Mouse (Mus musculus) spleen, adult 2 months (tissue): Measurements from ENCODE around the gene Spcs3. TPM values are rescaled to one million over a fixed set of nuclear protein-coding genes. Genes with fewer than 3 reads are reported as not detected.

Experiments used
- DNase-seq, 2 experiments: peaks; one replicate each; pipeline versions ENCODE4 v3.0.0 to v3.0.0-alpha.2; 2012 to 2021; ENCODE audit warnings: low spot score in 2 of 2, low read depth in 1 of 2
- H3K27ac ChIP-seq: fragments of 200-500 bp; 2 replicates; pipeline ENCODE4 v1.5.1; 2012; ENCODE audit warnings: low read length, inconsistent platforms; ENCODE audit not compliant: insufficient read depth
- H3K27me3 ChIP-seq: fragments of 200-500 bp; 2 replicates; pipeline ENCODE4 v1.6.1; 2012; ENCODE audit warnings: mild to moderate bottlenecking, moderate library complexity, low read length, inconsistent platforms; ENCODE audit not compliant: control insufficient read depth, insufficient read depth
- H3K36me3 ChIP-seq: fragments of 200-500 bp; 2 replicates; pipeline ENCODE4 v1.6.1; 2012; ENCODE audit warnings: mild to moderate bottlenecking, low read length, inconsistent platforms; ENCODE audit not compliant: control insufficient read depth, insufficient read depth
- H3K4me1 ChIP-seq: fragments of 200-500 bp; 2 replicates; pipeline ENCODE4 v1.6.1; 2011; ENCODE audit warnings: inconsistent platforms; ENCODE audit not compliant: control insufficient read depth, insufficient read depth, insufficient read length
- H3K4me3 ChIP-seq: fragments of 200-500 bp; 2 replicates; pipeline ENCODE4 v1.5.1; 2011; ENCODE audit warnings: mild to moderate bottlenecking, inconsistent platforms; ENCODE audit not compliant: insufficient read depth, insufficient read length; ENCODE audit errors: extremely low read depth
- CTCF ChIP-seq: fragments of 200-500 bp; IDR thresholded peaks from 2 replicates; pipeline ENCODE4 v1.5.1; 2011; ENCODE audit warnings: mild to moderate bottlenecking, inconsistent platforms; ENCODE audit not compliant: insufficient read depth, insufficient read length, insufficient replicate concordance; ENCODE audit errors: extremely low read depth
- POLR2A ChIP-seq: fragments of 200-500 bp; IDR thresholded peaks from 2 replicates; pipeline ENCODE4 v1.6.1; 2011; ENCODE audit warnings: low read depth, low read length, inconsistent platforms
- WGBS: fragments of 180-500 bp; shearing (Covaris S2); methylation state at CpG from one replicate; pipeline ENCODE4 v1.1.7; 2018; 5-methylcytosine and 5-hydroxymethylcytosine counted together
- polyA plus RNA-seq: library from polyadenylated mRNA; depleted of rRNA; stranded (reverse); fragments of >200 nt; gene quantifications from 2 replicates; pipeline ENCODE4 v1.2.3, GENCODE M21; 2012; rRNA removed

The Spcs3 gene
- 7.4 and 8.4 TPM in 2 replicates for polyA plus RNA-seq

- Histone ChIP-seq H3K27ac (peak within 1 kb of the TSS; percentile 90), H3K4me3 (peak within 1 kb of the TSS; percentile 99), H3K4me1 (peaks cover 2% of the 10 kb centered on the region; the same call in 1 of the 2 replicates), H3K27me3 (no peaks in the 10 kb centered on the region), H3K36me3 (peaks cover 4% of the 10 kb centered on the region; the same call in 1 of the 2 replicates)
- DNase-seq = peak; percentile 88 to 93
- TF ChIP-seq CTCF (no peak), POLR2A (peak; percentile 63)
- under 1% methylated on average over 83 of the region's 89 CpGs for WGBS
Measured at GRCm38 (mm10) chr8:54529382-54530296, at the start of gene Spcs3, which contains the start of gene Asb5. Gene Spcs3, minus strand, starts transcription at chr8:54529998. Gene Asb5, plus strand, starts transcription at chr8:54529580.

GRCm38 (mm10) chr8:54570618-54571609, 41.1 kb upstream of the Spcs3 start:
- H3K36me3 ChIP-seq = no peaks in the 10 kb centered on the region
- H3K27me3 ChIP-seq = no peaks in the 10 kb centered on the region
- H3K4me3 ChIP-seq = no peak overlapping the region
- no peak overlapping the region for H3K27ac ChIP-seq
- TF ChIP-seq CTCF (no peak), POLR2A (no peak)
- DNase-seq = no peak
- 80% methylated on average over 15 of the region's 15 CpGs for WGBS
- no peaks in the 10 kb centered on the region for H3K4me1 ChIP-seq

- no peak for DNase-seq
- H3K36me3 ChIP-seq = no peaks in the 10 kb centered on the region
- WGBS = 84% methylated on average over 2 of the region's 2 CpGs
- no peaks in the 10 kb centered on the region for H3K27me3 ChIP-seq
- no peaks in the 10 kb centered on the region for H3K4me1 ChIP-seq
- H3K4me3 ChIP-seq = no peak overlapping the region
- no peak overlapping the region for H3K27ac ChIP-seq
- TF ChIP-seq POLR2A (no peak), CTCF (no peak)
Measured at GRCm38 (mm10) chr8:54567168-54567567, 37.4 kb upstream of the Spcs3 start.

GRCm38 (mm10) chr8:54565603-54566260, 35.9 kb upstream of the Spcs3 start:
- TF ChIP-seq POLR2A (no peak), CTCF (no peak)
- Histone ChIP-seq H3K4me3 (no peak overlapping the region), H3K27ac (no peak overlapping the region), H3K36me3 (no peaks in the 10 kb centered on the region), H3K4me1 (no peaks in the 10 kb centered on the region), H3K27me3 (no peaks in the 10 kb centered on the region)
- 82% methylated on average over 7 of the region's 7 CpGs for WGBS
- no peak for DNase-seq

- Histone ChIP-seq H3K27me3 (no peaks in the 10 kb centered on the region), H3K4me3 (no peak overlapping the region), H3K36me3 (no peaks in the 10 kb centered on the region), H3K4me1 (no peaks in the 10 kb centered on the region), H3K27ac (no peak overlapping the region)
- DNase-seq = no peak
- TF ChIP-seq CTCF (no peak), POLR2A (no peak)
- 88% methylated on average over 1 of the region's 1 CpGs for WGBS
Measured at GRCm38 (mm10) chr8:54565181-54565580, 35.4 kb upstream of the Spcs3 start.

GRCm38 (mm10) chr8:54562137-54562536, 32.3 kb upstream of the Spcs3 start:
- TF ChIP-seq CTCF = no peak
- no peak for TF ChIP-seq POLR2A
- H3K27me3 ChIP-seq = no peaks in the 10 kb centered on the region
- H3K4me3 ChIP-seq = no peak overlapping the region
- no peaks in the 10 kb centered on the region for H3K36me3 ChIP-seq
- no peaks in the 10 kb centered on the region for H3K4me1 ChIP-seq
- WGBS = 31% methylated on average over 4 of the region's 4 CpGs
- H3K27ac ChIP-seq = no peak overlapping the region
- DNase-seq = no peak
